Mouse (Mus musculus): ENCODE measurements around the gene Tmem214.

Tmem214 gene

GRCm38 (mm10) chr5:30915456-30915855 lies 47.6 kb downstream of the Tmem214 start:
- no peak for DNase-seq (ENCODE audit: inconsistent ontology term)

GRCm38 (mm10) chr5:30915974-30916433 lies 48.2 kb downstream of the Tmem214 start:
- peak; percentile 95 for DNase-seq (ENCODE audit: inconsistent ontology term)

- no peak for DNase-seq (ENCODE audit: inconsistent ontology term)
Measured at GRCm38 (mm10) chr5:30916841-30917240, 49.0 kb downstream of the Tmem214 start.

- DNase-seq (ENCODE audit: inconsistent ontology term), result no peak
Measured at GRCm38 (mm10) chr5:30917348-30917747, 49.5 kb downstream of the Tmem214 start.

- no peak for DNase-seq (ENCODE audit: inconsistent ontology term)
Measured at GRCm38 (mm10) chr5:30917891-30918670, 50.3 kb downstream of the Tmem214 start.

- DNase-seq (ENCODE audit: inconsistent ontology term), result no peak
Measured at GRCm38 (mm10) chr5:30918691-30919090, 50.9 kb downstream of the Tmem214 start.

- DNase-seq (ENCODE audit: inconsistent ontology term), result no peak
Measured at GRCm38 (mm10) chr5:30919831-30920614, 52.2 kb downstream of the Tmem214 start.

GRCm38 (mm10) chr5:30920621-30921020 lies 52.8 kb downstream of the Tmem214 start:
- no peak for DNase-seq (ENCODE audit: inconsistent ontology term)

GRCm38 (mm10) chr5:30921256-30922033 lies 53.6 kb downstream of the Tmem214 start, which contains the start of gene Khk:
Gene Khk (plus strand): TSS chr5:30921431.
- DNase-seq (ENCODE audit: inconsistent ontology term), result peak; percentile 88

GRCm38 (mm10) chr5:30922581-30923041 lies 54.8 kb downstream of the Tmem214 start:
- DNase-seq (ENCODE audit: inconsistent ontology term), result no peak

GRCm38 (mm10) chr5:30923119-30923518 lies 55.3 kb downstream of the Tmem214 start:
- DNase-seq (ENCODE audit: inconsistent ontology term), result no peak

GRCm38 (mm10) chr5:30924614-30925013 lies 56.8 kb downstream of the Tmem214 start:
- no peak for DNase-seq (ENCODE audit: inconsistent ontology term)

- no peak for DNase-seq (ENCODE audit: inconsistent ontology term)
Measured at GRCm38 (mm10) chr5:30925217-30925616, 57.4 kb downstream of the Tmem214 start.

GRCm38 (mm10) chr5:30926073-30926472 lies 58.3 kb downstream of the Tmem214 start:
- DNase-seq (ENCODE audit: inconsistent ontology term), result no peak

GRCm38 (mm10) chr5:30927945-30928529 lies 60.2 kb downstream of the Tmem214 start:
- DNase-seq (ENCODE audit: inconsistent ontology term), result no peak
